Mouse (Mus musculus): ENCODE data around the gene Myh2. TPM values are rescaled to one million over a fixed set of nuclear protein-coding genes. Genes with fewer than 3 reads are reported as not detected.

The Myh2 gene
- polyA plus RNA-seq, 1 experiment from 2014 or later, result not detected

DNA sequence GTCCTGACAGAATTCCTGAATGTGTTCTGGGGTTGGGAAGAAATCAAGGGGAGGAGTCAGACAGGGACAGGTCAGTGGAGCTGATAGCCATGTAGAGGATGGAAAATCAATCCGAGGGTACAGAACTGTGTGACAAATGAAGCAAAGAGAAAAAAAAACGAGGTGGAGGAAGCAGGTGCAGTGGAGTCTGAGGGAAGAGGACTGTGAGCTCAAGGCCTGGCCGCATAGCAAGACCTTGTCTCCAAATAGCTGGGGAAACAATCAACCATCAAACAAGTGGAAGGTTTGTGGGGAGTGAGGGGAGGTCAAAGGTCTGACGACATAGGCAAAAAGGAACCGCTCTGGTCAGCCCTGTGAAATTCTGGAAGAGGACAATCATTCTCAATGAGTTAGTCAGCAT, 6.0 kb upstream of the Myh2 start:
- no peak overlapping the region for H3K9ac ChIP-seq (ENCODE audit: low read depth, low read length)
- no peaks in the 10 kb centered on the region for H3K9me3 ChIP-seq (ENCODE audit: control insufficient read depth, low read length)
- H3K4me3 ChIP-seq (ENCODE audit: low read depth, low read length), result no peak overlapping the region
- DNase-seq (ENCODE audit: low spot score) (no peak), ATAC-seq (ENCODE audit: low FRiP score) (no peak)
- no peak overlapping the region for H3K4me2 ChIP-seq (replicated peaks; ENCODE audit: low read depth, low read length)
- no peaks in the 10 kb centered on the region for H3K27me3 ChIP-seq (ENCODE audit: control insufficient read depth, insufficient read depth, low read length)
- 48% methylated on average over 5 of the region's 5 CpGs for WGBS
- no peak overlapping the region for H3K27ac ChIP-seq (ENCODE audit: low read depth, low read length)
- H3K36me3 ChIP-seq (ENCODE audit: control insufficient read depth, insufficient read depth, low read length), result no peaks in the 10 kb centered on the region
- H3K4me1 ChIP-seq (replicated peaks; ENCODE audit: control insufficient read depth, insufficient read depth, low read length), result no peaks in the 10 kb centered on the region

DNA sequence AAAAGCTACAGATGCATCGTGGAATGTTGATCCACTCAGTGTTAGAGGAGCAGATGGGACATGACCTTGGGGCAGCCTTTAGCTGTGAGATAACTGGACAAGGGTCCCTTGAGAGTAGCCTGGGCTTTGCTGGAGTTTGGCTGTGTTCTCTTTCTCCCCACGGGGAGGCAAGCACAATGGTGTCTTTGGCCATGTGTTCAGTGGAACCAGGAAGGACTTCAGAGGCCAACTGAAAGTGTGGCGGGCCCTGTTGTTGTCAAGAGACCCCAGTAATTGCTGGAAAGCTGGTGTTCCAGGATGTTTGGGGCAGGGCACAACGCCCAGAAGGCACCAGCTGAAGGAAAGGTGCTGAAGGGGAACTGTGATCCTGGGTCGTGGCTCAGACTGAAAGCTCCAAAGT, 1.5 kb upstream of the Myh2 start:
- Histone ChIP-seq H3K4me2 (replicated peaks; ENCODE audit: low read depth, low read length) (no peak overlapping the region), H3K4me3 (ENCODE audit: low read depth, low read length) (no peak overlapping the region), H3K9me3 (ENCODE audit: control insufficient read depth, low read length) (no peaks in the 10 kb centered on the region), H3K4me1 (replicated peaks; ENCODE audit: control insufficient read depth, insufficient read depth, low read length) (no peaks in the 10 kb centered on the region), H3K36me3 (ENCODE audit: control insufficient read depth, insufficient read depth, low read length) (no peaks in the 10 kb centered on the region), H3K9ac (ENCODE audit: low read depth, low read length) (no peak overlapping the region), H3K27ac (ENCODE audit: low read depth, low read length) (no peak overlapping the region), H3K27me3 (ENCODE audit: control insufficient read depth, insufficient read depth, low read length) (no peaks in the 10 kb centered on the region)
- ATAC-seq (ENCODE audit: low FRiP score) (no peak), DNase-seq (ENCODE audit: low spot score) (peak; percentile 10)
- 48% methylated on average over 5 of the region's 5 CpGs for WGBS

DNA sequence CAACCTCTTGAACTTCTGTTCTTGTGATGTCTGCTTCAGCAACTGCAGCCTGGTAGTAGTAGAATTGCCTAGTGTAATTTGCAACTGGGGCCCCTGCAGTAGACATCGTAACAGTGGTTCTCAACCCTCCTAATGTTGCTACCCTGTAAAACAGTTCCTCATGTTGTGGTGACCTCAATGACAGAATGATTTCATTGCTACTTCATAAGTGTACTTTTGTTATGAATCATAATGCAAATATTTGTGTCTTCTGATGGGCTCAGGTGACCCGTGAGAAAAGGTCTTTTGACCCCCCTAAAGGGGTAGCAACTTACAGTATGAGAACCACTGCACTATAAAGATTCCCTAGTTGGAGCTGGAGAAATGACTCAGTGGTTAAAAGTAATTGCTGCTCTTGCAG, 1.6 kb downstream of the Myh2 start:
- Histone ChIP-seq H3K9ac (ENCODE audit: low read depth, low read length) (no peak overlapping the region), H3K27me3 (ENCODE audit: control insufficient read depth, insufficient read depth, low read length) (no peaks in the 10 kb centered on the region), H3K27ac (ENCODE audit: low read depth, low read length) (no peak overlapping the region), H3K36me3 (ENCODE audit: control insufficient read depth, insufficient read depth, low read length) (no peaks in the 10 kb centered on the region), H3K4me2 (replicated peaks; ENCODE audit: low read depth, low read length) (no peak overlapping the region), H3K4me3 (ENCODE audit: low read depth, low read length) (no peak overlapping the region), H3K9me3 (ENCODE audit: control insufficient read depth, low read length) (no peaks in the 10 kb centered on the region), H3K4me1 (replicated peaks; ENCODE audit: control insufficient read depth, insufficient read depth, low read length) (no peaks in the 10 kb centered on the region)
- ATAC-seq (ENCODE audit: low FRiP score) (no peak), DNase-seq (ENCODE audit: low spot score) (no peak)
- 94% methylated on average over 2 of the region's 2 CpGs for WGBS

DNA sequence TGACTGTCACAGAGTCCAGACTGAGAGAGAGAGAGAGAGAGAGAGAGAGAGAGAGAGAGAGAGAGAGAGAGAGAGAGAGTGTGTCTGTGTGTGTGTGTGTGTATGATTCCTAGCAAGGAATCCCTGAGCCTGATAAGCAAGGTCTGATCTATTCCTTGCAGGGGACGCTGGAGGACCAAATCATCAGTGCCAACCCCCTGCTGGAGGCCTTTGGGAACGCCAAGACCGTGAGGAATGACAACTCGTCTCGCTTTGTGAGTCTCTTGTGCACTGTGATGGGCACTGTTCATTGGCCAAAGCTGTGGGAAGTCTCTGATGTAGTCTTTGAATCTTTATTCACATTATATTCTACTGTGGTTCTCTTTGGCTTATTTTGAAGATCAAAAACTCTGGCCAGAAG, 5.5 kb downstream of the Myh2 start:
- Histone ChIP-seq H3K4me1 (replicated peaks; ENCODE audit: control insufficient read depth, insufficient read depth, low read length) (no peaks in the 10 kb centered on the region), H3K27me3 (ENCODE audit: control insufficient read depth, insufficient read depth, low read length) (no peaks in the 10 kb centered on the region), H3K9ac (ENCODE audit: low read depth, low read length) (no peak overlapping the region), H3K9me3 (ENCODE audit: control insufficient read depth, low read length) (no peaks in the 10 kb centered on the region), H3K36me3 (ENCODE audit: control insufficient read depth, insufficient read depth, low read length) (no peaks in the 10 kb centered on the region), H3K27ac (ENCODE audit: low read depth, low read length) (no peak overlapping the region), H3K4me3 (ENCODE audit: low read depth, low read length) (no peak overlapping the region), H3K4me2 (replicated peaks; ENCODE audit: low read depth, low read length) (no peak overlapping the region)
- DNase-seq (ENCODE audit: low spot score), result no peak
- WGBS, result 63% methylated on average over 5 of the region's 5 CpGs
- ATAC-seq (ENCODE audit: low FRiP score), result no peak

DNA sequence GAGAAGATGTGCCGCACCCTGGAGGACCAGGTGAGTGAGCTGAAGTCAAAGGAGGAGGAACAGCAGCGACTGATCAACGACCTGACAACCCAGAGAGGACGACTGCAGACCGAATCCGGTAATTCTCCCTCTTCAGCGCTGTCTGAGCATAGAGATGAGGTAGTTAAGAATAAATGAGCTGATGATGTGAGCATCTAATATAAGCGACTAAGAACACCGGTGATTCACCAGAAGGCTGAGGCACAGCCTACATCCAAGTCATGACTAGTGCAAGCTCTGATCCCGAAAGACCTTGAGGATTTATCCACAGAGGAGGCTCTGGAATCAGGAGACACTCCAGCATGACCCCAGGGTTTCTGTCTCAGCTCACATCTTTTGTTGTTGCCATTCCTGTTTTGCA, 19.5 kb downstream of the Myh2 start:
- H3K9me3 ChIP-seq (ENCODE audit: control insufficient read depth, low read length), result no peaks in the 10 kb centered on the region
- H3K9ac ChIP-seq (ENCODE audit: low read depth, low read length), result no peak overlapping the region
- WGBS, result 84% methylated on average over 10 of the region's 10 CpGs
- no peak overlapping the region for H3K27ac ChIP-seq (ENCODE audit: low read depth, low read length)
- no peak for ATAC-seq (ENCODE audit: low FRiP score)
- H3K27me3 ChIP-seq (ENCODE audit: control insufficient read depth, insufficient read depth, low read length), result no peaks in the 10 kb centered on the region
- H3K4me3 ChIP-seq (ENCODE audit: low read depth, low read length), result no peak overlapping the region
- H3K4me2 ChIP-seq (replicated peaks; ENCODE audit: low read depth, low read length), result no peak overlapping the region
- H3K36me3 ChIP-seq (ENCODE audit: control insufficient read depth, insufficient read depth, low read length), result no peaks in the 10 kb centered on the region
- DNase-seq (ENCODE audit: low spot score), result no peak
- H3K4me1 ChIP-seq (replicated peaks; ENCODE audit: control insufficient read depth, insufficient read depth, low read length), result no peaks in the 10 kb centered on the region

DNA sequence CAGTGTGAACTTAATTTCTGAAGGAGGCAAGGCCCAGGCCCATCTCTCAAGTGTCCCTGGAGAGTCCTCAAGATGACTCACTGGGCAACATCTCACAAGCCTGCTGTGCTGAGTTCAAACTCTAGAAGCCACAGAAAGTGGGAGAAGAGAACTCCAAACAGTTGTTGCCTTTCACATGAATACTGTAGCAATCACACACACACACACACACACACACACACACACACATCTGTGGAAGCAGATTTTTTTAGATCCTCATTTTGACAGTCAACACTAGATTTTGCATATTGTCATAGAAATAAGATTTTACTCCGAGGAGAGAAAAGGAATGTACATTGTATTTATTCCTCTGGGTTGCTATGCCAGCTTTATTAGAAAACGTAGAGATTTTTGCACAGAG, 20.0 kb downstream of the Myh2 start:
- ATAC-seq (ENCODE audit: low FRiP score) (no peak), DNase-seq (ENCODE audit: low spot score) (no peak)
- Histone ChIP-seq H3K4me3 (ENCODE audit: low read depth, low read length) (no peak overlapping the region), H3K36me3 (ENCODE audit: control insufficient read depth, insufficient read depth, low read length) (no peaks in the 10 kb centered on the region), H3K27ac (ENCODE audit: low read depth, low read length) (no peak overlapping the region), H3K27me3 (ENCODE audit: control insufficient read depth, insufficient read depth, low read length) (no peaks in the 10 kb centered on the region), H3K4me1 (replicated peaks; ENCODE audit: control insufficient read depth, insufficient read depth, low read length) (no peaks in the 10 kb centered on the region), H3K4me2 (replicated peaks; ENCODE audit: low read depth, low read length) (no peak overlapping the region), H3K9me3 (ENCODE audit: control insufficient read depth, low read length) (no peaks in the 10 kb centered on the region), H3K9ac (ENCODE audit: low read depth, low read length) (no peak overlapping the region)
- 91% methylated on average over 2 of the region's 2 CpGs for WGBS

DNA sequence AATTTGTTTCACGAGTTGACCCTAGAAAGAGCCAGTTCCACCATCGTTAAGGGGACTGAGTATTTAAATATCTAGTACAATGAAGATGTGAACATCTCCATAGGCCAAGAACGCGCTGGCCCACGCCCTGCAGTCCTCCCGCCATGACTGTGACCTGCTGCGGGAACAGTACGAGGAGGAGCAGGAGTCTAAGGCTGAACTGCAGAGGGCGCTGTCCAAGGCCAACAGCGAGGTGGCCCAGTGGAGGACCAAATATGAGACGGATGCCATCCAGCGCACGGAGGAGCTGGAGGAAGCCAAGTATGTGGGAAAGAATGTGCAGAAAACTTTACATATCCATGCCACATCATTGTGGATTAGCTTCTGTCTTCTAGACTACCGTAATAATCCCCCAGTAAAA, 20.7 kb downstream of the Myh2 start:
- no peak overlapping the region for H3K9ac ChIP-seq (ENCODE audit: low read depth, low read length)
- ATAC-seq (ENCODE audit: low FRiP score) (no peak), DNase-seq (ENCODE audit: low spot score) (no peak)
- no peak overlapping the region for H3K4me3 ChIP-seq (ENCODE audit: low read depth, low read length)
- no peaks in the 10 kb centered on the region for H3K9me3 ChIP-seq (ENCODE audit: control insufficient read depth, low read length)
- H3K4me1 ChIP-seq (replicated peaks; ENCODE audit: control insufficient read depth, insufficient read depth, low read length), result no peaks in the 10 kb centered on the region
- H3K27ac ChIP-seq (ENCODE audit: low read depth, low read length), result no peak overlapping the region
- H3K4me2 ChIP-seq (replicated peaks; ENCODE audit: low read depth, low read length), result no peak overlapping the region
- no peaks in the 10 kb centered on the region for H3K27me3 ChIP-seq (ENCODE audit: control insufficient read depth, insufficient read depth, low read length)
- WGBS, result 92% methylated on average over 14 of the region's 14 CpGs
- H3K36me3 ChIP-seq (ENCODE audit: control insufficient read depth, insufficient read depth, low read length), result no peaks in the 10 kb centered on the region

DNA sequence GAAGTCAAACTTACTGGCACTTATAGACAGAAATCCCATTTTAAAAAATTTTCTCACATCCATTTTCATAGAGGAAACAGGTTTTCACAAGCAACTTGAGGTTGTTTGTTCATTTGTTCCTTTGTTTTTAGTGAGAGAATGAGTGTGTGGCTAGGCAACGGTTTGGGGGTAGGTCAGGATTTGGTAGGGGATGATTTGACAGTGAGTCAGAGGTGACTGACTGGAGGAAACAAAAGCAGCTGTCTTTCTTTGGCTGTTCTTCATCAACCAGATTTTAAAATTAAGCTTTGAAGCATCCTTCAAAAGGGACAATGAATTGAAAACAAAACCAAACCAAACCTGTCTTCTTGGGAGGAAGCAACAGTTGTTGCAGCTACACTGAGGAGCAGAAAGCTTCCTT, 28.5 kb downstream of the Myh2 start:
- ATAC-seq (ENCODE audit: low FRiP score), result no peak
- 65% methylated on average over 1 of the region's 1 CpGs for WGBS
- no peak overlapping the region for H3K4me2 ChIP-seq (replicated peaks; ENCODE audit: low read depth, low read length)

DNA sequence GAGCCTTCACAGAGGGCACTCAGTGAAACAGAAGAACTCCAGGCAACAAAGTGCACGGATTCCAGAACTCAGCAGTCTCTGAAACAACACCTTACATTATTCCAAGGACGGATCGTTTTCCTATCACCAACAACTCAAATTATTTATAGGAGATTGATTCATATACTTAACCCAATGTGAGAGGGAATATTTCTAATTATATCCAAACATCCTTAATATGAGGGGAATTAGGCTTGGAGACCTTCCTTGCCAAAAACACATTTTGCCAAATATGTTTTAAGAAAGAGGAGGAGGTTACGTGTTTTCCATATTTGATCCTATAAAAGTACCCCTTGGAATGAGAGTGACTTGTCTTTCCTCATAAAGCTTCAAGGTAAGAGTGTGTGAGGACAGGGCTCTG, 28.9 kb downstream of the Myh2 start, which contains the start of gene Myh1:
Gene Myh1, plus strand, starts transcription at position 301 of the 400 bp plus-strand sequence.
- no peaks in the 10 kb centered on the region for H3K36me3 ChIP-seq (ENCODE audit: control insufficient read depth, insufficient read depth, low read length)
- no peak within 1 kb of the TSS for H3K4me2 ChIP-seq (replicated peaks; ENCODE audit: low read depth, low read length)
- DNase-seq (ENCODE audit: low spot score), result no peak
- H3K9ac ChIP-seq (ENCODE audit: low read depth, low read length), result no peak within 1 kb of the TSS
- H3K4me1 ChIP-seq (replicated peaks; ENCODE audit: control insufficient read depth, insufficient read depth, low read length), result no peaks in the 10 kb centered on the region
- no peak within 1 kb of the TSS for H3K4me3 ChIP-seq (ENCODE audit: low read depth, low read length)
- H3K9me3 ChIP-seq (ENCODE audit: control insufficient read depth, low read length), result no peaks in the 10 kb centered on the region
- no peaks in the 10 kb centered on the region for H3K27me3 ChIP-seq (ENCODE audit: control insufficient read depth, insufficient read depth, low read length)
- no peak within 1 kb of the TSS for H3K27ac ChIP-seq (ENCODE audit: low read depth, low read length)
- ATAC-seq (ENCODE audit: low FRiP score), result no peak
- 78% methylated on average over 4 of the region's 4 CpGs for WGBS

More for the DNA sequence above, 28.5 kb downstream of the Myh2 start:
- Histone ChIP-seq H3K4me3 (ENCODE audit: low read depth, low read length) (no peak overlapping the region), H3K9ac (ENCODE audit: low read depth, low read length) (no peak overlapping the region), H3K4me1 (replicated peaks; ENCODE audit: control insufficient read depth, insufficient read depth, low read length) (no peaks in the 10 kb centered on the region), H3K9me3 (ENCODE audit: control insufficient read depth, low read length) (no peaks in the 10 kb centered on the region), H3K27me3 (ENCODE audit: control insufficient read depth, insufficient read depth, low read length) (no peaks in the 10 kb centered on the region), H3K36me3 (ENCODE audit: control insufficient read depth, insufficient read depth, low read length) (no peaks in the 10 kb centered on the region), H3K27ac (ENCODE audit: low read depth, low read length) (no peak overlapping the region)
- DNase-seq (ENCODE audit: low spot score), result no peak

Data from hindbrain, embryonic 11.5 days (tissue).